Mouse (Mus musculus) kidney, adult 11 months (tissue): ENCODE results near the gene Slc25a22.

Source experiments
- DNase-seq: peaks from one replicate; pipeline ENCODE4 v3.0.0; 2022

Gene Slc25a22

GRCm38 (mm10) chr7:141471236-141471635 lies 33.5 kb upstream of the Slc25a22 start:
- DNase-seq, result no peak

- DNase-seq, result no peak
These were observed 32.9 kb upstream of the Slc25a22 start for GRCm38 (mm10) chr7:141470637-141470944.

- DNase-seq, result no peak
These were observed 32.4 kb upstream of the Slc25a22 start for GRCm38 (mm10) chr7:141469901-141470636.

DNA sequence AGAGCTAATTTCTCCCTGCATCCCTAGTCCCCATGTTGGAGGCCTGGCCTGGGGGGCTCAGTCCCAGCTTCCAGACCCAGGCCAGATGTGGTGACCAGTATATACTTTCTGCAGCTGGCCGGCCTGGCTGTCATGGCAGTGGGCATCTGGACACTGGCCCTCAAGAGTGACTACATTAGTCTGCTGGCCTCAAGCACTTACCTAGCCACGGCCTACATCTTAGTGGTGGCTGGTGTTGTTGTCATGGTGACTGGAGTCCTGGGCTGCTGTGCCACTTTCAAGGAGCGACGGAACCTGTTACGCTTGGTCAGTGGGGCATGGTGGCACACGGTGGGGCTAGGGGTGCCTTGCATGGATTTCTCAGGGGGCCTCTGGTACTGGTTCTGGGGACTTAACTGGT lies 31.7 kb upstream of the Slc25a22 start:
- peak; percentile 51 for DNase-seq

DNA sequence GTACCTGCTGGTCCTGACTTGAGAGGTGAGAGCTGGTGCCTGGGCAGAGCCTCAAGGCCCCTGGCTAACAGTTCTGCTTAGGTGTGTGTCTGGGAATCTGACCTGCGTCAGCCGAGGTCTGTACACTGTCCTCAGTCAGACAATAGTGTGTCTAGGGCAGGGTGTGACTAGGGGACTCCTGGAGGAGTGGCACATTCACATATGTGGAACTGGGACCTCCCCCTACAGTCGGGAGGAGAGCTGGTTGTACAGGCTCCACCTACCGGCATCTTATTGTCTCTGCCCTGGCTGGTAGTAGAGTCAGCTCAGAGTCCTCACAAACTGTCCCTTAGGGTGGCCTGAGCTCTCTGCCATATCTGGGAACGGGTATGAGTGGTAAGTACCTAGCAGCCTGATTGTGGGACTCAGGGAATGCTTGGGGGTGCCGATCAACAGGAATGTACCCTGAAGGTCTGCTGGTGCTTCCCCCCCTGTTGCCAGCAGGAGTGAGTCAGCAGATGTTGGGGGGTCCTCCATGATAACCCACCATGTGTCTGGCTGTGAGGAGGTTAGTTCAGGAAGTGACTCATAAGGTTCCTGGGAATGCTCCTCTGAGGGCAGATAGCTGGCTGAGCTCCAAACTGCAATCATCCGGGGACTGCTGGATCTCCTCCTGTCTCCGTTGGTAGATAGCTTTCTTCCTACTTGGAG lies 31.0 kb upstream of the Slc25a22 start:
- DNase-seq, result peak; percentile 77

GRCm38 (mm10) chr7:141468164-141468521 lies 30.5 kb upstream of the Slc25a22 start:
- no peak for DNase-seq

DNA sequence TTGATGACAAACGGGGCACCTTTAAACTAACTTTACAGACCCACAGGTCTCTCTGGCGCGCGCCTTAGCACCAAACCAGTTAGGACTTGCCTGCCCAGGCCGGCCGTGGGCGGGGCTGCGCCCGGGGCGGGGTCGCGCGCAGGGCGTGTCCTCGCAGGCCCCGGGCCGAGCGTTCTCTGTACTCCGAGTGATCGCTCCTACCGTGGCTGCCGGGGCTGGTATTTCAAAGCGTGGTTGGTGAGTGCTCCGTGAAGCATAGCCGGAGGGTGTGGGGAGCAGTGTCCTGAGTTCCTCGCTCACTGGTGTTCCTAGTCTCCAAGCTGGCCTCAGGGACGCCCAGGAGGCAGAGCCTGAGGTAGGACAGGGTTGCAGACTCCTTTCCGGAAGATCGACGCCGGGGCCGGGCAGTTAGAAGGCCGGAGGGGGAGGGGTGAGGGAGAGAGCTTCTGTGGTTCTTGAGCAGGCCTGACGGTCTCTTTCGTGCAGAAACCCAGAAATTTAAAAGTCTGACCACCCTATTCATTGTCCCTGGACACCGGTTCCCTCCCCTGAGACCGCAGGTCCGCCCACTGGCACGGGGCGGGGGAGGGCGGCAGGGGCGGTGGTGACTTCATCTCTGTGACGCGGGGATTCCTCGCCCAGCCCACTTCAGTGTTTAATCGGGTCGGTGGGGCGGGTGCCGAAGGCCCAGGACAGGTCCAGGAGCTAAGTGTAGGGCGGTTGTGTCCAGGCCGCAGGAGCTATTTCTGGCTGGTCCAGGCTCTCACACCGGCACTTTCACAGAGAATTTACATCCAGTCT lies 29.7 kb upstream of the Slc25a22 start, which contains the start of gene Cd151:
Cd151 (plus strand) TSS at position 163 of the 801 bp plus-strand sequence.
- peak; percentile 93 for DNase-seq

GRCm38 (mm10) chr7:141466607-141467148 lies 29.0 kb upstream of the Slc25a22 start:
- DNase-seq, result no peak

DNA sequence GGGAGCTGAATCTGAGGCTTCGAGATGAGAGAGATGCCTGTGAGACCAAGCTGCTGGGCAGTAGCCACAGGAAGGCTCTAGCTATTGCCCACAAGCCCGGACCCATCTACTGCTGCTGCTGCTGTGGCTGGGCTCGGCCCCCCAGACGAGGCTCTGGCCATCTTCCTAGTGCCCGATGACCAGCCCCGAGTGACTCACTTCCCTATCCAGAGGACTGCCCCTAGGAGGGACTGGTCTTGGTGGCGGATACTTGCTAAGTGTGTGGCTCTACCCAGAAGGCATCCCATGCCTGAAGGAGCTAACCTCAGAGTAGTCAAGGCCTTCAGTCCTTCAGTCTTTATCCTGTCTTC lies 28.3 kb upstream of the Slc25a22 start:
- DNase-seq, result no peak

GRCm38 (mm10) chr7:141465388-141466044 lies 27.8 kb upstream of the Slc25a22 start:
- DNase-seq, result no peak

DNA sequence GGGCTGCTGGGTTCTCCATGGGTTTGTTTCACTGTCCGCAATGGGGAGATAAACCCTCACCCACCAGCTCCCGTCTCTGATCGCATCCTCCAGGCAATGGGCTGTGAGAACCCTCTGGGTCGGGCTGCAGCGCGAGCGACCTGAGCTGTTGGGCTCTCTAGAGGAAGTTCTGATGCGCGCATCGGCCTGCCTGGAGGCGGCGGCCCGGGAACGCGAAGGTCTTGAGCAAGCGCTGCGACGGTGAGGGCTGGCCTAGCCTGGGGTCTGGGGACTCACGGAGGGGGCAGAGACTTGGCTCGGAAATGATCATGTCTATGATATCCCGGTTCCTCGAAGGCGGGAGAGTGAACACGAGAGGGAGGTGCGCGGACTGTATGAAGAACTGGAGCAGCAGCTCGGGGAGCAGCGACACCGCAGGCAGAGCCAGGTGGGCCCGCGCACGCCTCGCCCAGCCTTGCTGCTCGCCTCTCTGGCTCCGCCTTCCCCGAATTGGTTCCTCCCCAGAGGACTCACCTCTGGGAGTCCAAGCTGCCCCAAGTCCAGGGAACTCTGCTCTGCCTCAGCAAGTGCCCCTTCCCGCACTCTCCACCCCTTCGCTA lies 27.0 kb upstream of the Slc25a22 start:
- DNase-seq, result peak; percentile 63

GRCm38 (mm10) chr7:141463824-141464602 lies 26.3 kb upstream of the Slc25a22 start:
- peak; percentile 77 for DNase-seq

GRCm38 (mm10) chr7:141462333-141462821 lies 24.7 kb upstream of the Slc25a22 start:
- peak; percentile 82 for DNase-seq

- no peak for DNase-seq
These were observed 24.0 kb upstream of the Slc25a22 start for GRCm38 (mm10) chr7:141461521-141462332.

DNA sequence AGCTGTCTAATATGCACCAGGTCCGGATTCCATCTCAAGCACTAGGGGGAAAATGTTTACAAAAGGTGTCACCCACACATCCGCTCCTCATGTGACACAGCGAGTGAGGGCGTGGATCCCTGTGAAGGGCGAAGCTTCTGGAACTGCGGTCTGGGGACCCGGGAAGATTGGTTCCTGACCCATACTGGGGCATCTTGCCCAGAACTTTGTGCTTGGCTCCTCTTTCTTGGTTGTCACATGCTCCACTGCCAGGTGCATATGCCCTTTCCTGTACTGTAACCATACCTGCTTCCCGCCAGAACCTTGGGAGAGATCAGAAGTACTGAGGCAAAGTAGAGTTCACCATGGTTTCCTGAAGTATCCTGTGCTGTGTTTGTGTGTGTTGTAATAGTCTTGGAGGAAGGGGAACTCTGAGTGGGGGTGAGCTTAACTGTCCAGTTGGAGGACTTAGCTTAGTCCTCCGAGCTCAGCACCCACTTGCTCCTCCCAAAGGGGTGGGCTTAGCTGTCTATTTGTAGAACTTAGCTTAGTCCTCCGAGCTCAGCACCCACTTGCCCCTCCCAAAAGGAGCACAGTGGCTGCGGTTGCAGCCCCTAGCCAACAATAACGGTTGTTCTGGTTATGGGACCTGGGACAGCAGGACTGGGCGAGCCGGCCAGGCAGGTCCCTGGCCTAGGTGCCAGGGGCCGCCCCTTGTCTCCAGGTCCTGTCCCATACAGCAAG lies 22.9 kb upstream of the Slc25a22 start, which contains the start of gene Cracr2b:
Cracr2b (plus strand) TSS at position 704 of the 723 bp plus-strand sequence.
- DNase-seq, result no peak

GRCm38 (mm10) chr7:141460001-141460390 lies 22.3 kb upstream of the Slc25a22 start:
- DNase-seq, result no peak

DNA sequence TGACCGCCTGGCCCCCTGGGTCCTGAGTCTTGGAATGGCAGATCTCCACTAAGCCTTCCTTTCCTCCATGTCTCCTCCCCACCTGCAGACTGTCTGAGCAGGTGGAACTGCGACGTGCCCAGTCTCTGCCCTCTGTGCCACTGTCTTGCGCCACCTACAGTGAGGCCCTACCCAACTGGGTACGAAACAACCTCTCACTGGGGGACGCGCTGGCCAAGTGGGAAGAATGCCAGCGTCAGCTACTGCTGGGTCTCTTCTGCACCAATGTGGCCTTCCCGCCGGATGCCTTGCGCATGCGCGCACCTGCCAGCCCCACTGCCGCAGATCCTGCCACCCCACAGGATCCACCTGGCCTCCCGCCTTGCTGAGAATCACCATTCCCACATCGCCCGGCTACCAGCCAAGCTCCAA lies 21.6 kb upstream of the Slc25a22 start:
- no peak for DNase-seq

- DNase-seq, result no peak
These were observed 21.0 kb upstream of the Slc25a22 start for GRCm38 (mm10) chr7:141458661-141459060.

- DNase-seq, result peak; percentile 55
These were observed 20.4 kb upstream of the Slc25a22 start for GRCm38 (mm10) chr7:141457986-141458660.
